Comparison of ENCODE assay signal across 8 mouse cellular contexts in genomic region chrX:73716109-73716661, GRCm38 (mm10). TPM values are rescaled to one million over a fixed set of nuclear protein-coding genes. Genes with fewer than 3 reads are reported as not detected.
A peak's percentile ranks its signal among the peaks of the same experiment; 100 is the strongest.
DNase-seq lines count a peak whose midpoint lies in the region; ATAC-seq and TF ChIP-seq lines count a peak whose summit lies in the region.

Gene Bcap31, minus strand, starts transcription at chrX:73716175.
Gene Abcd1, plus strand, starts transcription at chrX:73716597.

- peaks cover 6% of the 10 kb centered on the region for H3K27me3 ChIP-seq in hindbrain, embryonic 10.5 days (ENCODE audit: insufficient read depth, poor library complexity, severe bottlenecking)
- H3K27me3 ChIP-seq in lung, postnatal 0 days (replicated peaks; ENCODE audit: insufficient read depth, low read length) = no peaks in the 10 kb centered on the region

- no peak for TF ChIP-seq CTCF in lung, postnatal 0 days (IDR thresholded peaks at IDR 0.05)

- H3K36me3 ChIP-seq in hindbrain, embryonic 10.5 days = peaks cover 30% of the 10 kb centered on the region
- H3K36me3 ChIP-seq in lung, postnatal 0 days (ENCODE audit: insufficient read depth, low read length) = no peaks in the 10 kb centered on the region

- H3K4me2 ChIP-seq in lung, postnatal 0 days (replicated peaks; ENCODE audit: low read depth, low read length) = peak within 1 kb of the TSS; percentile 61

- peak; percentile 89 for ATAC-seq in frontal cortex, adult (ENCODE audit: low TSS enrichment)
- ATAC-seq in lung, postnatal 0 days = peak; percentile 93

- peak within 1 kb of the TSS; percentile 86 for H3K27ac ChIP-seq in hindbrain, embryonic 10.5 days
- peak within 1 kb of the TSS; percentile 87 for H3K27ac ChIP-seq in lung, postnatal 0 days (ENCODE audit: low read length)

- no peaks in the 10 kb centered on the region for H3K9me3 ChIP-seq in hindbrain, embryonic 10.5 days
- no peaks in the 10 kb centered on the region for H3K9me3 ChIP-seq in lung, postnatal 0 days (ENCODE audit: low read length)

- H3K9ac ChIP-seq in lung, postnatal 0 days (replicated peaks; ENCODE audit: low read depth) = peak within 1 kb of the TSS; percentile 43

- DNase-seq in MEL-GATA-1-ER (ENCODE audit: extremely low read depth, low read depth) = peak; percentile 95
- peak; percentile 84 for DNase-seq in cerebellum, adult 8-10 months
- DNase-seq in hindbrain, embryonic 10.5 days (ENCODE audit: low spot score) = peak; percentile 94
- peak; percentile 95 for DNase-seq in layer of hippocampus, adult 9-11 months
- peak; percentile 97 for DNase-seq in lung, postnatal 0 days (ENCODE audit: low spot score)
- peak; percentile 78 for DNase-seq in ovary, postnatal 14 days (ENCODE audit: low spot score)
- DNase-seq in thymus, postnatal 14 days = peak; percentile 97

- peak within 1 kb of the TSS; percentile 60 for H3K4me3 ChIP-seq in hindbrain, embryonic 10.5 days
- H3K4me3 ChIP-seq in lung, postnatal 0 days (ENCODE audit: low read depth, low read length) = peak within 1 kb of the TSS; percentile 51

- H3K4me1 ChIP-seq in hindbrain, embryonic 10.5 days (replicated peaks) = peaks cover 34% of the 10 kb centered on the region
- no peaks in the 10 kb centered on the region for H3K4me1 ChIP-seq in lung, postnatal 0 days (ENCODE audit: insufficient read depth, low read depth, low read length)

- TF ChIP-seq EP300 in lung, postnatal 0 days (IDR thresholded peaks at IDR 0.05) = peak; percentile 87

- WGBS in hindbrain, embryonic 10.5 days = 22% methylated on average over 45 of the region's 45 CpGs
- WGBS in lung, postnatal 0 days = 15% methylated on average over 32 of the region's 45 CpGs

RNA-seq across cellular contexts. Expression of gene Bcap31, which starts in this region (rescaled TPM):
- polyA plus RNA-seq in hindbrain, embryonic 10.5 days (2016; fragmentation: Nextera tagmentation; extraction: Ambion mirVana) = 144 and 164 TPM in 2 replicates
- polyA plus RNA-seq in lung, postnatal 0 days (2015; fragmentation: Nextera tagmentation; extraction: Ambion mirVana) = 321 and 324 TPM in 2 replicates

RNA-seq across cellular contexts. Expression of gene Abcd1, which starts in this region (rescaled TPM):
- 10.7 and 14.1 TPM in 2 replicates for polyA plus RNA-seq in hindbrain, embryonic 10.5 days (2016; fragmentation: Nextera tagmentation; extraction: Ambion mirVana)
- 34.7 and 35.7 TPM in 2 replicates for polyA plus RNA-seq in lung, postnatal 0 days (2015; fragmentation: Nextera tagmentation; extraction: Ambion mirVana)

Comparison
In these comparisons a context has a peak if more than half of its experiments do, and no peak if none do; other contexts are left out.
1. Peak in every context shown above with its lines: DNase-seq, ATAC-seq, H3K4me3 ChIP-seq and H3K27ac ChIP-seq.